In the genomic region with DNA sequence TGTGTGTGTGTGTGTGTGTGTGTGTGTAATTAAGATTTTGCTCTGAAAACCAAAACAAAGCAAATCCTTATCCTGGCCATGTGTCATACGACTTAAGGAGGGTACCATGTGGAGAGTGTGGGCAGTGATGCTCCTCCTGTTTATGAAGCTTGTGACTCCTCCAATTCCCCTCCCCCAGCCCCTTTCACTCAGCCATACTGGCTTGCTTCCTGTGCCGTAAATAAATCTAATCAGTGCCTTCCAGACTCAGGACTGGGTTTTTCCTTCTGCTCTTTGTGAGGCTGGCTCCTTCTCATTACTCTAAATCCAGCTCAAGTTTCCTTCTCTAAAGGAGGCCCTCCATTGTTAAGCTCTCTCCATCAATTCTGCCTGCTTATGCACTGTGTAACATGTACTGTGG, we compare ENCODE assay signal across 27 mouse cellular contexts. TPM values are rescaled to one million over a fixed set of nuclear protein-coding genes. Genes with fewer than 3 reads are reported as not detected.
DNase-seq lines count a peak whose midpoint lies in the region; ATAC-seq and TF ChIP-seq lines count a peak whose summit lies in the region.
"Had no signal": no experiment of that assay in that cellular context is flagged by ENCODE, and none has a peak within 500 bp of the region (broad histone marks: within the 10 kb centered on the region; RNA-seq: fewer than 3 reads in every experiment).

No protein-coding gene starts in this region.

- no peaks in the 10 kb centered on the region for H3K9me3 ChIP-seq in heart, embryonic 10.5 days
- no peaks in the 10 kb centered on the region for H3K9me3 ChIP-seq in liver, embryonic 14.5 days (ENCODE audit: control insufficient read depth, low read length)
- H3K9me3 ChIP-seq in limb, embryonic 10.5 days (replicated peaks), result no peaks in the 10 kb centered on the region
- H3K9me3 ChIP-seq: liver, embryonic 12.5 days; midbrain, embryonic 15.5 days; stomach, embryonic 15.5 days had no signal

- WGBS in heart, embryonic 10.5 days, result 18% methylated on average over 2 of the region's 2 CpGs
- 5% methylated on average over 2 of the region's 2 CpGs for WGBS in liver, embryonic 14.5 days (ENCODE audit: insufficient replicate concordance)
- 46% methylated on average over 2 of the region's 2 CpGs for WGBS in limb, embryonic 10.5 days

- H3K4me1 ChIP-seq in heart, embryonic 10.5 days, result peaks cover 25% of the 10 kb centered on the region
- H3K4me1 ChIP-seq in liver, embryonic 14.5 days (replicated peaks; ENCODE audit: control insufficient read depth in 2 of 2, insufficient read depth in 2 of 2, low read length in 1 of 2), result peaks cover 9 to 24% of the 10 kb centered on the region in 2 experiments
- H3K4me1 ChIP-seq in limb, embryonic 10.5 days, result peaks cover 30% of the 10 kb centered on the region

- H3K4me2 ChIP-seq in liver, embryonic 14.5 days (ENCODE audit: low read depth), result no peak overlapping the region
- H3K4me2 ChIP-seq: liver, embryonic 12.5 days; lung, embryonic 14.5 days; midbrain, embryonic 15.5 days; stomach, embryonic 15.5 days had no signal

- no peaks in the 10 kb centered on the region for H3K36me3 ChIP-seq in heart, embryonic 10.5 days
- no peaks in the 10 kb centered on the region for H3K36me3 ChIP-seq in liver, embryonic 14.5 days (replicated peaks; ENCODE audit: control insufficient read depth, insufficient read depth, low read depth)
- no peaks in the 10 kb centered on the region for H3K36me3 ChIP-seq in limb, embryonic 10.5 days
- H3K36me3 ChIP-seq: midbrain, embryonic 15.5 days; stomach, embryonic 15.5 days had no signal

- H3K9ac ChIP-seq in liver, embryonic 14.5 days (replicated peaks), result no peak overlapping the region
- H3K9ac ChIP-seq: liver, embryonic 12.5 days; lung, embryonic 14.5 days; midbrain, embryonic 15.5 days; stomach, embryonic 15.5 days had no signal

- no peak overlapping the region for H3K4me3 ChIP-seq in heart, embryonic 10.5 days
- H3K4me3 ChIP-seq in liver, embryonic 14.5 days (ENCODE audit: insufficient read depth in 1 of 2, low read depth in 2 of 2, low read length in 2 of 2), result no peak overlapping the region
- H3K4me3 ChIP-seq in limb, embryonic 10.5 days, result no peak overlapping the region
- H3K4me3 ChIP-seq: left cerebral cortex, adult 2 months; liver, embryonic 12.5 days; midbrain, embryonic 15.5 days; myocyte; stomach, embryonic 15.5 days had no signal

- DNase-seq in heart, embryonic 10.5 days (ENCODE audit: low spot score), result no peak
- DNase-seq in heart, adult 18-20 months, result no peak
- DNase-seq in liver, embryonic 14.5 days (ENCODE audit: low read depth in 3 of 3, low spot score in 3 of 3), result no peak
- DNase-seq in liver (no peak), MN1 (ENCODE audit: low spot score) (peak; percentile 72)
- DNase-seq in limb, embryonic 10.5 days (ENCODE audit: low spot score), result no peak
- no peak for DNase-seq in ovary, adult 18-20 months (ENCODE audit: low spot score)
- DNase-seq: adrenal gland, postnatal 10 days; B cell, adult 2 months; cerebellum, adult 9-11 months; gastrocnemius, postnatal 36 days; left cerebral cortex, postnatal 4 days; lung, embryonic 14.5 days; thymus, adult 18-20 months had no signal

- 0 out of 2 replicates have a peak, but pooled peaks have one; percentile 16 for TF ChIP-seq EP300 in liver, embryonic 14.5 days (IDR thresholded peaks at IDR 0.05; ENCODE audit: low read depth)

- peaks cover 4% of the 10 kb centered on the region; the same call in 1 of the 2 replicates for H3K27me3 ChIP-seq in heart, embryonic 10.5 days (ENCODE audit: insufficient read depth, poor library complexity, severe bottlenecking)
- H3K27me3 ChIP-seq in liver, embryonic 14.5 days (ENCODE audit: control insufficient read depth, insufficient read depth, low read length), result peaks cover 54% of the 10 kb centered on the region
- H3K27me3 ChIP-seq in limb, embryonic 10.5 days (ENCODE audit: low read depth, poor library complexity, severe bottlenecking), result no peaks in the 10 kb centered on the region; the same call in 1 of the 2 replicates

- no peak for TF ChIP-seq CTCF in liver, embryonic 14.5 days (IDR thresholded peaks at IDR 0.05; ENCODE audit: low read depth)

- peak overlapping the region; percentile 36; the same call in 1 of the 2 replicates for H3K27ac ChIP-seq in heart, embryonic 10.5 days
- no peak overlapping the region for H3K27ac ChIP-seq in liver, embryonic 14.5 days
- peak overlapping the region; percentile 72 for H3K27ac ChIP-seq in limb, embryonic 10.5 days
- H3K27ac ChIP-seq: left cerebral cortex, adult 2 months; liver, embryonic 12.5 days; midbrain, embryonic 15.5 days; stomach, embryonic 15.5 days had no signal

- no peak for ATAC-seq in liver, embryonic 14.5 days (ENCODE audit: insufficient read depth)
- ATAC-seq: forebrain, embryonic 14.5 days; hindbrain, embryonic 16.5 days; intestine, embryonic 16.5 days; liver, embryonic 12.5 days; midbrain, embryonic 15.5 days; Patski had no signal

RNA-seq across cellular contexts. Expression of gene Smtnl1, which starts 0.8 kb away (rescaled TPM):
- polyA plus RNA-seq in heart, embryonic 10.5 days (2016; fragmentation: Nextera tagmentation; extraction: Ambion mirVana), result 0.18 and 0.19 TPM in 2 replicates
- total RNA-seq in heart, adult 18-20 months (2021), result not detected
- polyA plus RNA-seq in liver, embryonic 14.5 days (2012; rRNA removed), result 0.09 and 0.38 TPM in 2 replicates
- 0.23 and 0.25 TPM in 2 replicates for polyA plus RNA-seq in liver, embryonic 14.5 days (2014; fragmentation: Nextera tagmentation; extraction: Ambion mirVana)
- 0.11 and 0.56 TPM in 2 replicates for polyA plus RNA-seq in limb, embryonic 10.5 days (2016; fragmentation: Nextera tagmentation; extraction: Ambion mirVana)
- total RNA-seq: layer of hippocampus, adult 18-20 months; left cerebral cortex, adult 2 months; left cerebral cortex, postnatal 4 days had no signal
- polyA plus RNA-seq: brain, embryonic 14.5 days; forebrain, embryonic 14.5 days; hindbrain, embryonic 16.5 days; midbrain, embryonic 15.5 days; neural tube, embryonic 14.5 days; Patski had no signal

RNA-seq across cellular contexts. Expression of gene Timm10, which starts 3.6 kb away (rescaled TPM):
- polyA plus RNA-seq in heart, embryonic 10.5 days (2016; fragmentation: Nextera tagmentation; extraction: Ambion mirVana), result 82.9 and 92.9 TPM in 2 replicates
- 100 to 1,000 TPM; 109 to 146 TPM for total RNA-seq in heart, adult 18-20 months (2021)
- 39.8 and 46.6 TPM in 2 replicates for polyA plus RNA-seq in liver, embryonic 14.5 days (2012; rRNA removed)
- polyA plus RNA-seq in liver, embryonic 14.5 days (2014; fragmentation: Nextera tagmentation; extraction: Ambion mirVana), result 40.6 and 41.5 TPM in 2 replicates
- polyA plus RNA-seq in limb, embryonic 10.5 days (2016; fragmentation: Nextera tagmentation; extraction: Ambion mirVana), result 64.5 and 71.0 TPM in 2 replicates

RNA-seq across cellular contexts. Expression of gene Slc43a1, which starts 15.4 kb away (rescaled TPM):
- 38.9 and 41.0 TPM in 2 replicates for polyA plus RNA-seq in heart, embryonic 10.5 days (2016; fragmentation: Nextera tagmentation; extraction: Ambion mirVana)
- total RNA-seq in heart, adult 18-20 months (2021), result 1 to 10 TPM; 2.6 to 3.3 TPM
- polyA plus RNA-seq in liver, embryonic 14.5 days (2012; rRNA removed), result 144 and 151 TPM in 2 replicates
- 174 and 198 TPM in 2 replicates for polyA plus RNA-seq in liver, embryonic 14.5 days (2014; fragmentation: Nextera tagmentation; extraction: Ambion mirVana)
- polyA plus RNA-seq in limb, embryonic 10.5 days (2016; fragmentation: Nextera tagmentation; extraction: Ambion mirVana), result 36.6 and 42.6 TPM in 2 replicates

RNA-seq across cellular contexts. Expression of gene Ube2l6, which starts 24.6 kb away (rescaled TPM):
- polyA plus RNA-seq in heart, embryonic 10.5 days (2016; fragmentation: Nextera tagmentation; extraction: Ambion mirVana), result 51.3 and 65.3 TPM in 2 replicates
- 10 to 100 TPM; 30.0 to 33.2 TPM for total RNA-seq in heart, adult 18-20 months (2021)
- 243 and 304 TPM in 2 replicates for polyA plus RNA-seq in liver, embryonic 14.5 days (2012; rRNA removed)
- polyA plus RNA-seq in liver, embryonic 14.5 days (2014; fragmentation: Nextera tagmentation; extraction: Ambion mirVana), result 469 and 479 TPM in 2 replicates
- polyA plus RNA-seq in limb, embryonic 10.5 days (2016; fragmentation: Nextera tagmentation; extraction: Ambion mirVana), result 17.6 and 19.2 TPM in 2 replicates

RNA-seq across cellular contexts. Expression of gene Serping1, which starts 48.0 kb away (rescaled TPM):
- 22.0 and 28.5 TPM in 2 replicates for polyA plus RNA-seq in heart, embryonic 10.5 days (2016; fragmentation: Nextera tagmentation; extraction: Ambion mirVana)
- total RNA-seq in heart, adult 18-20 months (2021), result 10 to 100 TPM; 64.0 to 71.6 TPM
- 32.4 and 35.4 TPM in 2 replicates for polyA plus RNA-seq in liver, embryonic 14.5 days (2012; rRNA removed)
- polyA plus RNA-seq in liver, embryonic 14.5 days (2014; fragmentation: Nextera tagmentation; extraction: Ambion mirVana), result 45.4 and 61.5 TPM in 2 replicates
- 9.3 and 10.8 TPM in 2 replicates for polyA plus RNA-seq in limb, embryonic 10.5 days (2016; fragmentation: Nextera tagmentation; extraction: Ambion mirVana)
- total RNA-seq: hematopoietic stem cell, adult 5-6 weeks had no signal
